ENCODE assay signal across 27 mouse cellular contexts in the genomic region with DNA sequence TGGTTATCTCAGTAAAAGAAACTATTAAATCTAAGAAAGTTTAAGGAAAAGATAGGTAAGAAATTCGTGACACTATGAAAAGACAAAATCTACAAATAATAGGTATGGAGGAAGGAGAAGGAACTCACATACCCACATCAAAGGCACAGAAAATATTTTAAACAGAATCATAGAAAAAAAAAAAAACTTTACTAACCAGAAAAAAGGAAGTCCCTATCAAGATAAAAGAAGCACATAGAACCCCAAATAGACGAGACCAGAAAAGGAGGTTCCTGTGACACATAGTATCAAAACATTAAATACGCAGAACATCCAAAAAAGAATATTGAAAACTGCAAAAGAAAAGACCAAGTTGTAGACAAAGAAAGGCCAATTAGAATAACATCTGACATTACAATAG.
A peak's percentile ranks its signal among the peaks of the same experiment; 100 is the strongest.
DNase-seq lines count a peak whose midpoint lies in the region; ATAC-seq and TF ChIP-seq lines count a peak whose summit lies in the region.
"Had no signal": no experiment of that assay in that cellular context is flagged by ENCODE, and none has a peak within 500 bp of the region (broad histone marks: within the 10 kb centered on the region; RNA-seq: fewer than 3 reads in every experiment).

No protein-coding gene starts in this region.

- no peaks in the 10 kb centered on the region for H3K79me2 ChIP-seq in MEL (ENCODE audit: control insufficient read depth, insufficient read depth, low read length, poor library complexity)

- TF ChIP-seq CTCF in MEL (IDR thresholded peaks at IDR 0.05 in 2 of 3, conservative IDR thresholded peaks at IDR 0.05 in 1 of 3; ENCODE audit: control insufficient read depth in 1 of 3, insufficient read depth in 1 of 3, low read depth in 2 of 3, low read length in 3 of 3, poor library complexity in 1 of 3, severe bottlenecking in 1 of 3) = no peak
- no peak for TF ChIP-seq CTCF in midbrain, postnatal 0 days (IDR thresholded peaks at IDR 0.05)

- peak; percentile 89 for ATAC-seq in inflammation-experienced regulatory T-cells, adult 6 months
- ATAC-seq in midbrain, postnatal 0 days (ENCODE audit: low FRiP score) = no peak
- ATAC-seq: forebrain, embryonic 13.5 days; forebrain, embryonic 16.5 days; hindbrain, embryonic 16.5 days; intestine, postnatal 0 days had no signal

- peak; percentile 39 for DNase-seq in CD4-positive helper T cell, adult 2 months (ENCODE audit: low read depth, low spot score)
- DNase-seq in MEL (ENCODE audit: low read depth, low spot score) = peak; percentile 2
- DNase-seq in midbrain, postnatal 0 days (ENCODE audit: low spot score) = no peak
- DNase-seq in right cerebral cortex, postnatal 4 days = no peak
- DNase-seq in gastrocnemius, postnatal 36 days = no peak
- DNase-seq: adrenal gland, adult 8-10 months; adrenal gland, postnatal 36 days; B cell, adult 2 months; cerebellum, adult 18-20 months; cerebellum, adult 9-10 months; cerebellum, postnatal 14 days; gastrocnemius, postnatal 14 days; heart, adult 18-20 months; heart, postnatal 10 days; heart, postnatal 36 days had no signal

- no peak overlapping the region for H3K4me2 ChIP-seq in midbrain, postnatal 0 days (ENCODE audit: low read depth, low read length, poor library complexity, severe bottlenecking)
- H3K4me2 ChIP-seq: forebrain, embryonic 13.5 days; heart, embryonic 12.5 days; heart, embryonic 15.5 days; hindbrain, embryonic 13.5 days had no signal

- H3K4me3 ChIP-seq in MEL (ENCODE audit: control insufficient read depth in 1 of 2, insufficient read depth in 1 of 2, low read depth in 2 of 2, low read length in 2 of 2) = no peak overlapping the region
- H3K4me3 ChIP-seq in midbrain, postnatal 0 days (ENCODE audit: low read depth, low read length) = no peak overlapping the region
- H3K4me3 ChIP-seq: forebrain, embryonic 10.5 days; forebrain, embryonic 13.5 days; heart, embryonic 12.5 days; heart, embryonic 15.5 days; hindbrain, embryonic 10.5 days; hindbrain, embryonic 13.5 days had no signal

- 88% methylated on average over 3 of the region's 3 CpGs for WGBS in midbrain, postnatal 0 days

- no peaks in the 10 kb centered on the region for H3K4me1 ChIP-seq in MEL (ENCODE audit: control insufficient read depth in 1 of 2, insufficient read depth in 2 of 2, low read length in 2 of 2)
- H3K4me1 ChIP-seq in midbrain, postnatal 0 days (ENCODE audit: insufficient read depth, low read length) = no peaks in the 10 kb centered on the region
- H3K4me1 ChIP-seq: forebrain, embryonic 10.5 days; forebrain, embryonic 13.5 days; heart, embryonic 12.5 days; heart, embryonic 15.5 days; hindbrain, embryonic 10.5 days; hindbrain, embryonic 13.5 days had no signal

- H3K9me3 ChIP-seq in MEL (replicated peaks; ENCODE audit: insufficient read depth, low read length) = no peaks in the 10 kb centered on the region
- no peaks in the 10 kb centered on the region for H3K9me3 ChIP-seq in midbrain, postnatal 0 days (ENCODE audit: low read length)
- H3K9me3 ChIP-seq: forebrain, embryonic 10.5 days; forebrain, embryonic 13.5 days; G1E; heart, embryonic 12.5 days; heart, embryonic 15.5 days; hindbrain, embryonic 10.5 days; hindbrain, embryonic 13.5 days had no signal

- no peak overlapping the region for H3K27ac ChIP-seq in MEL (ENCODE audit: control insufficient read depth, low read depth, low read length)
- no peak overlapping the region for H3K27ac ChIP-seq in midbrain, postnatal 0 days (ENCODE audit: low read depth, low read length)
- H3K27ac ChIP-seq: forebrain, embryonic 10.5 days; forebrain, embryonic 13.5 days; heart, embryonic 15.5 days; hindbrain, embryonic 10.5 days; hindbrain, embryonic 13.5 days had no signal

- TF ChIP-seq EP300 in MEL (IDR thresholded peaks at IDR 0.05; ENCODE audit: low read depth in 1 of 2, low read length in 2 of 2) = no peak

- no peak overlapping the region for H3K9ac ChIP-seq in MEL (ENCODE audit: control insufficient read depth, low read depth, low read length, poor library complexity, severe bottlenecking)
- no peak overlapping the region for H3K9ac ChIP-seq in midbrain, postnatal 0 days (replicated peaks; ENCODE audit: low read length, poor library complexity, severe bottlenecking)
- H3K9ac ChIP-seq: forebrain, embryonic 13.5 days; heart, embryonic 12.5 days; heart, embryonic 15.5 days; hindbrain, embryonic 13.5 days had no signal

- TF ChIP-seq POLR2A in MEL (IDR thresholded peaks at IDR 0.05; ENCODE audit: control insufficient read depth in 1 of 2, insufficient read depth in 1 of 2, low read depth in 1 of 2, low read length in 2 of 2, poor library complexity in 1 of 2) = no peak

- H3K27me3 ChIP-seq in MEL (ENCODE audit: control insufficient read depth in 1 of 2, insufficient read depth in 2 of 2, low read length in 2 of 2) = no peaks in the 10 kb centered on the region
- no peaks in the 10 kb centered on the region for H3K27me3 ChIP-seq in midbrain, postnatal 0 days (ENCODE audit: insufficient read depth, low read length)
- H3K27me3 ChIP-seq: CH12.LX; forebrain, embryonic 13.5 days; heart, embryonic 12.5 days; heart, embryonic 15.5 days; hindbrain, embryonic 13.5 days had no signal

- H3K36me3 ChIP-seq in MEL (ENCODE audit: control insufficient read depth in 1 of 2, insufficient read depth in 2 of 2, low read length in 2 of 2) = no peaks in the 10 kb centered on the region
- no peaks in the 10 kb centered on the region for H3K36me3 ChIP-seq in midbrain, postnatal 0 days (ENCODE audit: insufficient read depth, low read length)
- H3K36me3 ChIP-seq: forebrain, embryonic 10.5 days; G1E; heart, embryonic 12.5 days; heart, embryonic 15.5 days; hindbrain, embryonic 10.5 days; hindbrain, embryonic 13.5 days had no signal

- TF ChIP-seq RAD21 in MEL (IDR thresholded peaks at IDR 0.05; ENCODE audit: low read depth, low read length) = no peak

- intact Hi-C loops in gastrocnemius, postnatal 36 days (cut with DNase I) = no loop called here

TF ChIP-seq in MEL, 35 proteins besides CTCF, POLR2A, EP300 and RAD21:
- no peak for TF ChIP-seq KAT2A (conservative IDR thresholded peaks at IDR 0.05; ENCODE audit: low read depth, low read length)
- TF ChIP-seq GATA1 (IDR thresholded peaks at IDR 0.05; ENCODE audit: low read depth, low read length) = 0 out of 2 replicates have a peak, but pooled peaks have one; percentile 22
- no peak for TF ChIP-seq NELFE (IDR thresholded peaks at IDR 0.05; ENCODE audit: low read depth, low read length)
- no peak for TF ChIP-seq GABPA (IDR thresholded peaks at IDR 0.05; ENCODE audit: low read depth, low read length)
- 0 out of 2 replicates have a peak, but pooled peaks have one; percentile 20 for TF ChIP-seq ZNF384 (IDR thresholded peaks at IDR 0.05; ENCODE audit: low read depth, low read length)
- no peak for TF ChIP-seq POLR2AphosphoS5 (IDR thresholded peaks at IDR 0.05; ENCODE audit: borderline replicate concordance, low read depth, low read length)

Comparison
In these comparisons a context has a peak if more than half of its experiments do, and no peak if none do; other contexts are left out.
1. DNase-seq: peak in CD4-positive helper T cell, adult 2 months (single experiment) and MEL (single experiment); none in midbrain, postnatal 0 days (single experiment), right cerebral cortex, postnatal 4 days (single experiment) and gastrocnemius, postnatal 36 days (0 of 2).